Mouse (Mus musculus) embryonic facial prominence, embryonic 13.5 days (tissue): ENCODE measurements around the gene B9d1. TPM values are rescaled to one million over a fixed set of nuclear protein-coding genes. Genes with fewer than 3 reads are reported as not detected.

Experiments used
- ATAC-seq: fragments of 200-750 bp; cut with Nextera tagmentation; 2 replicates; pipeline ENCODE4 v1.8.0; 2017; ENCODE audit warnings: low read depth; ENCODE audit not compliant: insufficient number of reproducible peaks, insufficient read depth, low FRiP score, low TSS enrichment
- H3K27ac ChIP-seq: fragments of 300-500 bp; sonication (generic); 2 replicates; pipeline ENCODE4 v1.5.1; 2015; ENCODE audit warnings: moderate library complexity, mild to moderate bottlenecking, inconsistent platforms
- H3K27me3 ChIP-seq: fragments of 300-500 bp; sonication (generic); 2 replicates; pipeline ENCODE4 v1.6.1; 2015; ENCODE audit warnings: mild to moderate bottlenecking, inconsistent platforms
- H3K36me3 ChIP-seq: fragments of 300-500 bp; sonication (generic); 2 replicates; pipeline ENCODE4 v1.6.1; 2015; ENCODE audit warnings: mild to moderate bottlenecking, inconsistent platforms
- H3K4me1 ChIP-seq: fragments of 300-500 bp; sonication (generic); 2 replicates; pipeline ENCODE4 v1.6.1; 2015; ENCODE audit warnings: inconsistent platforms
- H3K4me2 ChIP-seq: fragments of 300-500 bp; sonication (generic); 2 replicates; pipeline ENCODE4 v1.6.1; 2015; ENCODE audit warnings: moderate library complexity, mild to moderate bottlenecking, inconsistent platforms
- H3K4me3 ChIP-seq: fragments of 300-500 bp; sonication (generic); 2 replicates; pipeline ENCODE4 v1.5.1; 2015; ENCODE audit warnings: mild to moderate bottlenecking, inconsistent platforms
- H3K9ac ChIP-seq: fragments of 300-500 bp; sonication (generic); 2 replicates; pipeline ENCODE4 v1.6.1; 2015; ENCODE audit warnings: mild to moderate bottlenecking, inconsistent platforms
- H3K9me3 ChIP-seq: fragments of 300-500 bp; sonication (generic); 2 replicates; pipeline ENCODE4 v1.6.1; 2016; ENCODE audit warnings: inconsistent platforms
- WGBS: fragments of 180-500 bp; shearing (Covaris S2); methylation state at CpG from one replicate; pipeline ENCODE4 v1.1.7; 2015; ENCODE audit warnings: mixed read lengths; 5-methylcytosine and 5-hydroxymethylcytosine counted together
- polyA plus RNA-seq: library from polyadenylated mRNA; unstranded; fragments of >200 nt; fragmentation: Nextera tagmentation; extraction: Ambion mirVana; gene quantifications from 2 replicates; pipeline ENCODE4 v1.2.1, GENCODE M21; 2015

The B9d1 gene
- polyA plus RNA-seq, 1 experiment from 2014 or later, result 36.7 TPM

GRCm38 (mm10) chr11:61481239-61482090 lies 23.5 kb upstream of the B9d1 start:
- Histone ChIP-seq H3K9ac (no peak overlapping the region), H3K27ac (peak overlapping the region; percentile 66)

GRCm38 (mm10) chr11:61483226-61483845 lies 21.6 kb upstream of the B9d1 start:
- no peak overlapping the region for H3K4me2 ChIP-seq
- peaks cover 11% of the 10 kb centered on the region for H3K36me3 ChIP-seq
- peaks cover 72% of the 10 kb centered on the region for H3K4me1 ChIP-seq
- H3K9ac ChIP-seq, result no peak overlapping the region
- H3K9me3 ChIP-seq, result no peaks in the 10 kb centered on the region
- H3K4me3 ChIP-seq, result no peak overlapping the region
- H3K27me3 ChIP-seq, result no peaks in the 10 kb centered on the region
- no peak for ATAC-seq
- WGBS, result 22% methylated on average over 13 of the region's 13 CpGs
- H3K27ac ChIP-seq, result peak overlapping the region; percentile 100

More at GRCm38 (mm10) chr11:61481239-61482090, 23.5 kb upstream of the B9d1 start:
- WGBS, result 60% methylated on average over 9 of the region's 9 CpGs
- H3K36me3 ChIP-seq, result no peaks in the 10 kb centered on the region
- H3K27me3 ChIP-seq, result no peaks in the 10 kb centered on the region
- H3K4me1 ChIP-seq, result peaks cover 69% of the 10 kb centered on the region
- H3K4me3 ChIP-seq, result no peak overlapping the region
- H3K9me3 ChIP-seq, result no peaks in the 10 kb centered on the region
- ATAC-seq, result no peak
- no peak overlapping the region; the same call in 1 of the 2 replicates for H3K4me2 ChIP-seq

- H3K36me3 ChIP-seq, result peaks cover 19% of the 10 kb centered on the region
- peak overlapping the region; percentile 54 for H3K4me3 ChIP-seq
- H3K9ac ChIP-seq, result peak overlapping the region; percentile 81
- 9% methylated on average over 10 of the region's 10 CpGs for WGBS
- peak overlapping the region; percentile 75 for H3K4me2 ChIP-seq
- peak overlapping the region; percentile 100 for H3K27ac ChIP-seq
- no peaks in the 10 kb centered on the region for H3K27me3 ChIP-seq
- no peaks in the 10 kb centered on the region for H3K9me3 ChIP-seq
- peaks cover 78% of the 10 kb centered on the region for H3K4me1 ChIP-seq
- no peak for ATAC-seq
Measured at GRCm38 (mm10) chr11:61484256-61484612, 20.7 kb upstream of the B9d1 start.

GRCm38 (mm10) chr11:61484613-61485540 lies 20.1 kb upstream of the B9d1 start, which contains the start of gene Mfap4:
TSS of gene Mfap4 (plus strand) at chr11:61485431.
- Histone ChIP-seq H3K4me2 (peak within 1 kb of the TSS; percentile 75), H3K4me1 (peaks cover 85% of the 10 kb centered on the region)
- ATAC-seq, result peak; percentile 86

GRCm38 (mm10) chr11:61485541-61486457 lies 19.1 kb upstream of the B9d1 start:
- ATAC-seq, result no peak

More at GRCm38 (mm10) chr11:61484613-61485540, 20.1 kb upstream of the B9d1 start, which contains the start of gene Mfap4:
- Histone ChIP-seq H3K9ac (peak within 1 kb of the TSS; percentile 81), H3K4me3 (peak within 1 kb of the TSS; percentile 54), H3K36me3 (peaks cover 25% of the 10 kb centered on the region), H3K27ac (peak within 1 kb of the TSS; percentile 100), H3K9me3 (no peaks in the 10 kb centered on the region), H3K27me3 (no peaks in the 10 kb centered on the region)
- WGBS, result 5% methylated on average over 20 of the region's 20 CpGs

GRCm38 (mm10) chr11:61486458-61487219 lies 18.3 kb upstream of the B9d1 start:
- WGBS, result 87% methylated on average over 14 of the region's 14 CpGs
- Histone ChIP-seq H3K4me3 (peak overlapping the region; percentile 54), H3K36me3 (peaks cover 43% of the 10 kb centered on the region), H3K27me3 (no peaks in the 10 kb centered on the region), H3K27ac (peak overlapping the region; percentile 100), H3K9ac (peak overlapping the region; percentile 81), H3K4me2 (peak overlapping the region; percentile 75), H3K9me3 (no peaks in the 10 kb centered on the region), H3K4me1 (peaks cover 86% of the 10 kb centered on the region)
- ATAC-seq, result no peak

More at GRCm38 (mm10) chr11:61485541-61486457, 19.1 kb upstream of the B9d1 start:
- Histone ChIP-seq H3K36me3 (peaks cover 34% of the 10 kb centered on the region), H3K9me3 (no peaks in the 10 kb centered on the region), H3K4me3 (peak overlapping the region; percentile 54), H3K27me3 (no peaks in the 10 kb centered on the region), H3K9ac (peak overlapping the region; percentile 81), H3K4me2 (peak overlapping the region; percentile 75), H3K27ac (peak overlapping the region; percentile 100), H3K4me1 (peaks cover 90% of the 10 kb centered on the region)
- 20% methylated on average over 22 of the region's 22 CpGs for WGBS

GRCm38 (mm10) chr11:61487401-61487800 lies 17.5 kb upstream of the B9d1 start:
- peak overlapping the region; percentile 40; the same call in 1 of the 2 replicates for H3K9ac ChIP-seq
- no peaks in the 10 kb centered on the region for H3K9me3 ChIP-seq
- H3K27me3 ChIP-seq, result no peaks in the 10 kb centered on the region
- peak overlapping the region; percentile 51; the same call in 1 of the 2 replicates for H3K27ac ChIP-seq
- 40% methylated on average over 2 of the region's 2 CpGs for WGBS
- peaks cover 84% of the 10 kb centered on the region for H3K4me1 ChIP-seq
- H3K4me2 ChIP-seq, result peak overlapping the region; percentile 75
- H3K36me3 ChIP-seq, result peaks cover 50% of the 10 kb centered on the region
- no peak for ATAC-seq
- peak overlapping the region; percentile 54; the same call in 1 of the 2 replicates for H3K4me3 ChIP-seq

- Histone ChIP-seq H3K27ac (peak overlapping the region; percentile 51), H3K9me3 (no peaks in the 10 kb centered on the region), H3K4me3 (no peak overlapping the region), H3K4me2 (peak overlapping the region; percentile 75; the same call in 1 of the 2 replicates), H3K27me3 (no peaks in the 10 kb centered on the region), H3K36me3 (peaks cover 55% of the 10 kb centered on the region), H3K4me1 (peaks cover 86% of the 10 kb centered on the region), H3K9ac (0 out of 2 replicates have a peak overlapping the region, but pooled peaks have one; percentile 40)
- WGBS, result 85% methylated on average over 7 of the region's 7 CpGs
- no peak for ATAC-seq
Measured at GRCm38 (mm10) chr11:61487936-61488335, 17.0 kb upstream of the B9d1 start.

- no peak overlapping the region for H3K4me3 ChIP-seq
- ATAC-seq, result no peak
- H3K27me3 ChIP-seq, result no peaks in the 10 kb centered on the region
- no peak overlapping the region for H3K9ac ChIP-seq
- no peaks in the 10 kb centered on the region for H3K9me3 ChIP-seq
- H3K27ac ChIP-seq, result peak overlapping the region; percentile 29; the same call in 1 of the 2 replicates
- H3K4me2 ChIP-seq, result no peak overlapping the region
- H3K4me1 ChIP-seq, result peaks cover 80% of the 10 kb centered on the region
- WGBS, result 83% methylated on average over 2 of the region's 2 CpGs
- peaks cover 55% of the 10 kb centered on the region for H3K36me3 ChIP-seq
Measured at GRCm38 (mm10) chr11:61489085-61489484, 15.9 kb upstream of the B9d1 start.
